Mouse (Mus musculus) small intestine, adult 2 months (tissue): Measurements from ENCODE around the gene Slc17a9. TPM values are rescaled to one million over a fixed set of nuclear protein-coding genes. Genes with fewer than 3 reads are reported as not detected.

Source experiments
- H3K27ac ChIP-seq: fragments of 200-500 bp; 2 replicates; pipeline ENCODE4 v1.5.1; 2012; ENCODE audit warnings: low read depth, low read length, control low read depth, inconsistent platforms; ENCODE audit not compliant: insufficient read depth
- H3K27me3 ChIP-seq: fragments of 200-500 bp; 2 replicates; pipeline ENCODE4 v1.6.1; 2012; ENCODE audit warnings: mild to moderate bottlenecking, moderate library complexity, low read length, inconsistent platforms; ENCODE audit not compliant: control insufficient read depth, insufficient read depth
- H3K36me3 ChIP-seq: fragments of 200-500 bp; 2 replicates; pipeline ENCODE4 v1.6.1; 2012; ENCODE audit warnings: mild to moderate bottlenecking, low read length, control low read depth, inconsistent platforms; ENCODE audit not compliant: control insufficient read depth, insufficient read depth
- H3K4me1 ChIP-seq: fragments of 200-500 bp; 2 replicates; pipeline ENCODE4 v1.6.1; 2012; ENCODE audit warnings: low read length, inconsistent platforms, mixed read lengths; ENCODE audit not compliant: control insufficient read depth, insufficient read depth, insufficient read length
- H3K4me3 ChIP-seq: fragments of 200-500 bp; 2 replicates; pipeline ENCODE4 v1.5.1; 2012; ENCODE audit warnings: low read depth, mild to moderate bottlenecking, control low read depth, inconsistent platforms, low read length, moderate library complexity
- CTCF ChIP-seq: fragments of 200-500 bp; IDR thresholded peaks from 2 replicates; pipeline ENCODE4 v1.5.1; 2012; ENCODE audit warnings: low read depth, mild to moderate bottlenecking, control low read depth, inconsistent platforms, low read length, moderate library complexity, mixed read lengths; ENCODE audit not compliant: insufficient replicate concordance, insufficient read length; ENCODE audit errors: extremely low read depth
- POLR2A ChIP-seq: fragments of 200-500 bp; IDR thresholded peaks from 2 replicates; pipeline ENCODE4 v1.6.1; 2012; ENCODE audit warnings: low read depth, mild to moderate bottlenecking, control low read depth, inconsistent platforms, low read length, moderate library complexity
- WGBS: fragments of 180-500 bp; shearing (Covaris S2); methylation state at CpG from one replicate; pipeline ENCODE4 v1.1.7; 2018; 5-methylcytosine and 5-hydroxymethylcytosine counted together
- polyA plus RNA-seq: library from polyadenylated mRNA; depleted of rRNA; stranded (reverse); fragments of >200 nt; gene quantifications from 2 replicates; pipeline ENCODE4 v1.2.3, GENCODE M21; 2012

The Slc17a9 gene
- polyA plus RNA-seq, 1 experiment, result 13.4 TPM

- H3K27ac ChIP-seq, result no peak overlapping the region
- TF ChIP-seq CTCF (no peak), POLR2A (no peak)
- peaks cover 2% of the 10 kb centered on the region for H3K4me1 ChIP-seq
- 3% methylated on average over 1 of the region's 1 CpGs for WGBS
- no peaks in the 10 kb centered on the region for H3K27me3 ChIP-seq
- no peak overlapping the region for H3K4me3 ChIP-seq
- H3K36me3 ChIP-seq, result peaks cover 34% of the 10 kb centered on the region
Measured at GRCm38 (mm10) chr2:180692630-180693029, 32.4 kb upstream of the Slc17a9 start.

GRCm38 (mm10) chr2:180695176-180695575 lies 29.9 kb upstream of the Slc17a9 start:
- Histone ChIP-seq H3K36me3 (peaks cover 9% of the 10 kb centered on the region), H3K4me3 (no peak overlapping the region), H3K27me3 (no peaks in the 10 kb centered on the region), H3K27ac (no peak overlapping the region), H3K4me1 (peaks cover 7% of the 10 kb centered on the region)
- TF ChIP-seq POLR2A (no peak), CTCF (no peak)
- 72% methylated on average over 2 of the region's 2 CpGs for WGBS

GRCm38 (mm10) chr2:180700457-180700856 lies 24.6 kb upstream of the Slc17a9 start:
- H3K4me1 ChIP-seq, result peaks cover 25% of the 10 kb centered on the region
- H3K4me3 ChIP-seq, result peak overlapping the region; percentile 43
- no peaks in the 10 kb centered on the region for H3K27me3 ChIP-seq
- WGBS, result 24% methylated on average over 5 of the region's 5 CpGs
- no peak for TF ChIP-seq CTCF
- TF ChIP-seq POLR2A, result no peak
- peak overlapping the region; percentile 95 for H3K27ac ChIP-seq
- no peaks in the 10 kb centered on the region for H3K36me3 ChIP-seq

- Histone ChIP-seq H3K4me1 (peaks cover 26% of the 10 kb centered on the region), H3K27ac (peak overlapping the region; percentile 95), H3K4me3 (peak overlapping the region; percentile 97), H3K36me3 (no peaks in the 10 kb centered on the region), H3K27me3 (no peaks in the 10 kb centered on the region)
- WGBS, result 1% methylated on average over 26 of the region's 26 CpGs
- TF ChIP-seq POLR2A, result no peak
- no peak for TF ChIP-seq CTCF
Measured at GRCm38 (mm10) chr2:180701053-180701766, 23.9 kb upstream of the Slc17a9 start.

- H3K4me3 ChIP-seq, result peak overlapping the region; percentile 97
- H3K4me1 ChIP-seq, result peaks cover 24% of the 10 kb centered on the region
- peak overlapping the region; percentile 95 for H3K27ac ChIP-seq
- no peaks in the 10 kb centered on the region for H3K27me3 ChIP-seq
- TF ChIP-seq CTCF (no peak), POLR2A (peak; percentile 81)
- under 1% methylated on average over 66 of the region's 66 CpGs for WGBS
- H3K36me3 ChIP-seq, result no peaks in the 10 kb centered on the region
Measured at GRCm38 (mm10) chr2:180701767-180702621, 23.1 kb upstream of the Slc17a9 start.

GRCm38 (mm10) chr2:180702701-180703149 lies 22.3 kb upstream of the Slc17a9 start:
- TF ChIP-seq POLR2A, result no peak
- peak; percentile 21; the same call in 1 of the 2 replicates for TF ChIP-seq CTCF
- H3K27me3 ChIP-seq, result no peaks in the 10 kb centered on the region
- peaks cover 24% of the 10 kb centered on the region for H3K4me1 ChIP-seq
- peak overlapping the region; percentile 97; the same call in 1 of the 2 replicates for H3K4me3 ChIP-seq
- H3K27ac ChIP-seq, result peak overlapping the region; percentile 95
- 19% methylated on average over 4 of the region's 4 CpGs for WGBS
- H3K36me3 ChIP-seq, result no peaks in the 10 kb centered on the region

GRCm38 (mm10) chr2:180703175-180703574 lies 21.9 kb upstream of the Slc17a9 start:
- H3K4me3 ChIP-seq, result no peak overlapping the region

More at GRCm38 (mm10) chr2:180703175-180703574, 21.9 kb upstream of the Slc17a9 start:
- 68% methylated on average over 5 of the region's 5 CpGs for WGBS
- Histone ChIP-seq H3K4me1 (peaks cover 23% of the 10 kb centered on the region), H3K36me3 (no peaks in the 10 kb centered on the region), H3K27me3 (no peaks in the 10 kb centered on the region), H3K27ac (no peak overlapping the region)
- TF ChIP-seq POLR2A (no peak), CTCF (no peak)
